Mouse (Mus musculus): Measurements from ENCODE around the gene Plcb4. TPM values are rescaled to one million over a fixed set of nuclear protein-coding genes. Genes with fewer than 3 reads are reported as not detected.
"Not testable (repeated sequence)": the region's sequence is repeated elsewhere in the genome, so short reads cannot be mapped to it uniquely, and the experiment has no call there.

The Plcb4 gene
- polyA plus RNA-seq, 1 experiment from 2014 or later, result 12.7 TPM

GRCm38 (mm10) chr2:135708796-135709195 lies 50.0 kb downstream of the Plcb4 start:
- Histone ChIP-seq H3K4me2 (replicated peaks) (no peak overlapping the region), H3K36me3 (no peaks in the 10 kb centered on the region), H3K27ac (no peak overlapping the region), H3K9me3 (no peaks in the 10 kb centered on the region), H3K4me3 (replicated peaks) (no peak overlapping the region), H3K27me3 (replicated peaks) (no peaks in the 10 kb centered on the region), H3K4me1 (replicated peaks) (peaks cover 10% of the 10 kb centered on the region; the same call in 1 of the 2 replicates), H3K9ac (no peak overlapping the region)
- WGBS, result 85% methylated on average over 9 of the region's 9 CpGs
- no peak for ATAC-seq

GRCm38 (mm10) chr2:135709736-135710135 lies 50.9 kb downstream of the Plcb4 start:
- H3K9me3 ChIP-seq; H3K4me1 ChIP-seq (replicated peaks); H3K27ac ChIP-seq; H3K9ac ChIP-seq; H3K36me3 ChIP-seq; H3K4me2 ChIP-seq (replicated peaks); H3K27me3 ChIP-seq (replicated peaks); H3K4me3 ChIP-seq (replicated peaks); ATAC-seq: not testable (repeated sequence)

- Histone ChIP-seq H3K36me3 (no peaks in the 10 kb centered on the region), H3K4me1 (replicated peaks) (peaks cover 10% of the 10 kb centered on the region; the same call in 1 of the 2 replicates), H3K9me3 (no peaks in the 10 kb centered on the region), H3K4me2 (replicated peaks) (0 out of 2 replicates have a peak overlapping the region, but pooled peaks have one; percentile 14), H3K9ac (no peak overlapping the region), H3K27ac (no peak overlapping the region), H3K27me3 (replicated peaks) (no peaks in the 10 kb centered on the region), H3K4me3 (replicated peaks) (no peak overlapping the region)
- WGBS, result 49% methylated on average over 8 of the region's 8 CpGs
- peak; percentile 72 for ATAC-seq
These were observed 52.5 kb downstream of the Plcb4 start for GRCm38 (mm10) chr2:135711049-135711924.

- ATAC-seq, result peak; percentile 79
- Histone ChIP-seq H3K4me2 (replicated peaks) (0 out of 2 replicates have a peak overlapping the region, but pooled peaks have one; percentile 14), H3K4me3 (replicated peaks) (no peak overlapping the region), H3K9ac (no peak overlapping the region), H3K4me1 (replicated peaks) (peaks cover 10% of the 10 kb centered on the region; the same call in 1 of the 2 replicates), H3K27ac (no peak overlapping the region), H3K36me3 (no peaks in the 10 kb centered on the region), H3K9me3 (no peaks in the 10 kb centered on the region), H3K27me3 (replicated peaks) (no peaks in the 10 kb centered on the region)
- WGBS, result 34% methylated on average over 8 of the region's 8 CpGs
These were observed 53.1 kb downstream of the Plcb4 start for GRCm38 (mm10) chr2:135711925-135712288.

GRCm38 (mm10) chr2:135712331-135712730 lies 53.5 kb downstream of the Plcb4 start:
- no peak overlapping the region for H3K9ac ChIP-seq
- no peak overlapping the region for H3K27ac ChIP-seq
- WGBS, result 50% methylated on average over 5 of the region's 5 CpGs
- H3K27me3 ChIP-seq (replicated peaks), result no peaks in the 10 kb centered on the region
- ATAC-seq, result no peak
- no peak overlapping the region for H3K4me3 ChIP-seq (replicated peaks)
- H3K4me2 ChIP-seq (replicated peaks), result no peak overlapping the region
- H3K4me1 ChIP-seq (replicated peaks), result peaks cover 12% of the 10 kb centered on the region
- no peaks in the 10 kb centered on the region for H3K9me3 ChIP-seq
- no peaks in the 10 kb centered on the region for H3K36me3 ChIP-seq

GRCm38 (mm10) chr2:135712921-135713320 lies 54.1 kb downstream of the Plcb4 start:
- WGBS, result 70% methylated on average over 6 of the region's 6 CpGs
- no peaks in the 10 kb centered on the region for H3K27me3 ChIP-seq (replicated peaks)
- H3K27ac ChIP-seq, result no peak overlapping the region
- H3K9ac ChIP-seq, result no peak overlapping the region
- H3K9me3 ChIP-seq, result no peaks in the 10 kb centered on the region
- no peak overlapping the region for H3K4me2 ChIP-seq (replicated peaks)
- H3K4me1 ChIP-seq (replicated peaks), result peaks cover 17% of the 10 kb centered on the region
- H3K36me3 ChIP-seq, result no peaks in the 10 kb centered on the region
- no peak overlapping the region for H3K4me3 ChIP-seq (replicated peaks)
- ATAC-seq, result no peak

- no peak for ATAC-seq
- no peak overlapping the region for H3K4me2 ChIP-seq (replicated peaks)
- peaks cover 17% of the 10 kb centered on the region for H3K4me1 ChIP-seq (replicated peaks)
- no peak overlapping the region for H3K9ac ChIP-seq
- 87% methylated on average over 4 of the region's 4 CpGs for WGBS
- H3K4me3 ChIP-seq (replicated peaks), result no peak overlapping the region
- no peaks in the 10 kb centered on the region for H3K36me3 ChIP-seq
- H3K27me3 ChIP-seq (replicated peaks), result no peaks in the 10 kb centered on the region
- no peaks in the 10 kb centered on the region for H3K9me3 ChIP-seq
- H3K27ac ChIP-seq, result no peak overlapping the region
These were observed 57.4 kb downstream of the Plcb4 start for GRCm38 (mm10) chr2:135716180-135716579.

- no peaks in the 10 kb centered on the region for H3K27me3 ChIP-seq (replicated peaks)
- ATAC-seq, result peak; percentile 53
- H3K9ac ChIP-seq, result peak overlapping the region; percentile 20; the same call in 1 of the 2 replicates
- H3K4me1 ChIP-seq (replicated peaks), result peaks cover 8% of the 10 kb centered on the region
- H3K4me2 ChIP-seq (replicated peaks), result peak overlapping the region; percentile 52
- no peaks in the 10 kb centered on the region for H3K9me3 ChIP-seq
- no peak overlapping the region for H3K27ac ChIP-seq
- 19% methylated on average over 16 of the region's 16 CpGs for WGBS
- no peak overlapping the region for H3K4me3 ChIP-seq (replicated peaks)
- H3K36me3 ChIP-seq, result no peaks in the 10 kb centered on the region
These were observed 58.7 kb downstream of the Plcb4 start for GRCm38 (mm10) chr2:135717232-135718134.

GRCm38 (mm10) chr2:135722109-135722508 lies 63.3 kb downstream of the Plcb4 start:
- no peak overlapping the region for H3K27ac ChIP-seq
- 75% methylated on average over 5 of the region's 5 CpGs for WGBS

GRCm38 (mm10) chr2:135723387-135723786 lies 64.6 kb downstream of the Plcb4 start:
- no peaks in the 10 kb centered on the region for H3K4me1 ChIP-seq (replicated peaks)
- no peak overlapping the region for H3K4me2 ChIP-seq (replicated peaks)
- H3K27ac ChIP-seq, result no peak overlapping the region
- no peaks in the 10 kb centered on the region for H3K36me3 ChIP-seq
- WGBS, result 95% methylated on average over 6 of the region's 6 CpGs
- no peak overlapping the region for H3K9ac ChIP-seq
- H3K4me3 ChIP-seq (replicated peaks), result no peak overlapping the region
- no peak for ATAC-seq
- no peaks in the 10 kb centered on the region for H3K9me3 ChIP-seq
- no peaks in the 10 kb centered on the region for H3K27me3 ChIP-seq (replicated peaks)

More at GRCm38 (mm10) chr2:135722109-135722508, 63.3 kb downstream of the Plcb4 start:
- H3K4me2 ChIP-seq (replicated peaks), result no peak overlapping the region
- H3K9ac ChIP-seq, result no peak overlapping the region
- H3K4me3 ChIP-seq (replicated peaks), result no peak overlapping the region
- H3K9me3 ChIP-seq, result no peaks in the 10 kb centered on the region
- H3K4me1 ChIP-seq (replicated peaks), result peaks cover 7% of the 10 kb centered on the region
- no peaks in the 10 kb centered on the region for H3K36me3 ChIP-seq
- H3K27me3 ChIP-seq (replicated peaks), result no peaks in the 10 kb centered on the region
- no peak for ATAC-seq

- no peak overlapping the region for H3K4me3 ChIP-seq (replicated peaks)
- no peak overlapping the region for H3K4me2 ChIP-seq (replicated peaks)
- no peaks in the 10 kb centered on the region for H3K9me3 ChIP-seq
- H3K27me3 ChIP-seq (replicated peaks), result no peaks in the 10 kb centered on the region
- WGBS, result 93% methylated on average over 10 of the region's 10 CpGs
- no peak overlapping the region for H3K27ac ChIP-seq
- no peak overlapping the region for H3K9ac ChIP-seq
- no peak for ATAC-seq
- H3K4me1 ChIP-seq (replicated peaks), result no peaks in the 10 kb centered on the region
- no peaks in the 10 kb centered on the region for H3K36me3 ChIP-seq
These were observed 65.7 kb downstream of the Plcb4 start for GRCm38 (mm10) chr2:135724489-135724888.

- H3K4me1 ChIP-seq (replicated peaks), result no peaks in the 10 kb centered on the region
- H3K4me2 ChIP-seq (replicated peaks), result no peak overlapping the region
- H3K27me3 ChIP-seq (replicated peaks), result no peaks in the 10 kb centered on the region
- no peak for ATAC-seq
- H3K9ac ChIP-seq, result no peak overlapping the region
- H3K27ac ChIP-seq, result no peak overlapping the region
- H3K9me3 ChIP-seq, result no peaks in the 10 kb centered on the region
- H3K36me3 ChIP-seq, result no peaks in the 10 kb centered on the region
- no peak overlapping the region for H3K4me3 ChIP-seq (replicated peaks)
- WGBS, result 70% methylated on average over 4 of the region's 4 CpGs
These were observed 66.6 kb downstream of the Plcb4 start for GRCm38 (mm10) chr2:135725362-135725761.
